Mouse (Mus musculus) cerebellum, adult 2 months (tissue): Measurements from ENCODE around the gene Tns2.

ENCODE experiments used
- CTCF ChIP-seq: fragments of 200-500 bp; IDR thresholded peaks from 2 replicates; pipeline ENCODE4 v1.5.1; 2011; ENCODE audit warnings: low read depth, mild to moderate bottlenecking, control low read depth, low read length, moderate library complexity, borderline replicate concordance; ENCODE audit not compliant: insufficient read depth
- POLR2A ChIP-seq: fragments of 200-500 bp; IDR thresholded peaks from 2 replicates; pipeline ENCODE4 v1.6.1; 2011; ENCODE audit warnings: low read length, control low read depth, borderline replicate concordance; ENCODE audit not compliant: insufficient read depth

DNA sequence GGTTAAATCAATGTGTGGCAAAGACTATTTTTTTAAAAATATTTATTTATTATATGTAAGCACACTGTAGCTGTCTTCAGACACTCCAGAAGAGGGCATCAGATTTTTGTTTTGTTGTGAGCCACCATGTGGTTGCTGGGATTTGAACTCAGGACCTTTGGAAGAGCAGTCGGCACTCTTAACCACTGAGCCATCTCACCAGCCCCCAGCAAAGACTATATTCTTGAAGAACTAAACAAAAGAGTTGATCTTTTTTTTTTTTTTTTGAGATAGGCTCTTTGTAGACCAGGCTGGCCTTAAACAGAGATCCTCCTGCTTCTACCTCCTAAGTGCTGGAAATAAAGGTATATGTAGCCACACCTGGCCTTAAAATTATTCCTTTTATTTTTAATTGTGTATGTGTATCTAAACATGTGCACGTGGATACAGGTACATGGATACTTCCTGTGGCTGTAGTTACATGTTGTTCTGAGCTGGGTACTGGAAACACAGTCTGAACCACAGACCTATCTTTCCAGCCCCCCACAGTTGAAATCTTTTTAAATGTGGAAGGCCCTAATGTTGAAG is 23.0 kb upstream of the Tns2 start:
- TF ChIP-seq POLR2A (no peak), CTCF (no peak)
